Mouse (Mus musculus): ENCODE measurements around the gene Spic. TPM values are rescaled to one million over a fixed set of nuclear protein-coding genes. Genes with fewer than 3 reads are reported as not detected.
"Not testable (repeated sequence)": the region's sequence is repeated elsewhere in the genome, so short reads cannot be mapped to it uniquely, and the experiment has no call there.

Gene Spic
- polyA plus RNA-seq, 1 experiment from 2014 or later = 0.84 TPM

DNA sequence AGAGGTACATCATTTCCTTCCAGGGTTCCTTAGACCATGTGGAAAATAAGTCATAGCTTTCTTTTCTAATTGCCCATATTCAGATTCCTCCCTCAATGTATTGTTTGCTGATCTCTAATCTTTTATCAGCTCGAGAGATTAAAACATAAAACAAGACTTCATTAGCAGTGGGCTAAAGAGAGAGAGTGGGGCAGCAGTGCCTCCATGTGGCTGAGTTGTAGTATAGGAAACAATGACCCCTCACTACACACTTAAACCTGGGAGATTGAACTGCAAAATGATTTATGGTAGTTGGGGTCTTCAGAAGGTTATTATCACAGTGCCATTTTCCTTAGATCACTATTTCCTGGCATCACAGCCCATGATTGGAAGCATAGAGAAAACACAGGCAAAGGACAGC is 15.1 kb downstream of the Spic start:
- H3K4me3 ChIP-seq (ENCODE audit: low read length) = no peak overlapping the region
- 11% methylated on average over 1 of the region's 1 CpGs for WGBS
- no peak for ATAC-seq (ENCODE audit: low FRiP score, low TSS enrichment)

DNA sequence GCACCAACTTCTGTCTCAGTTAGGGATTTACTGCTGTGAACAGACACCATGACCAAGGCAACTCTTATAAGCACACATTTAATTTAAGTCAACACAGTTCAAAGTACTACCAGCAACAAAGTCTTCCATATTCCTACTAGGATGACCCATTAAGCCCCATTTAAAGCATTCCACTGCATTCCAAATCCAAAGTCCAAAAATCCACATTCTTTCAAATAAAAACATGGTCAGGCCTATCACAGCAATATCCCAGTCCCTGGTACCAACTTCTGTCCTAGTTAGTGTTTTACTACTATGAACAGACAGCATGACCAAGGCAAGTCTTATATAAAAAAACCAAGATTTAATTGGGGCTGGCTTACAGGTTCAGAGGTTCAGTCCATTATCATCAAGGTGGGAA is 21.0 kb downstream of the Spic start:
- H3K4me3 ChIP-seq (ENCODE audit: low read length); H3K9me3 ChIP-seq (ENCODE audit: low read length); ATAC-seq (ENCODE audit: low FRiP score, low TSS enrichment); H3K27me3 ChIP-seq (ENCODE audit: insufficient read depth, low read length); H3K4me2 ChIP-seq (replicated peaks; ENCODE audit: low read depth, low read length); H3K4me1 ChIP-seq (ENCODE audit: insufficient read depth, low read length); H3K36me3 ChIP-seq (ENCODE audit: insufficient read depth, low read length); H3K9ac ChIP-seq (replicated peaks; ENCODE audit: low read length); H3K27ac ChIP-seq (ENCODE audit: low read length): not testable (repeated sequence)

More for the DNA sequence above, 15.1 kb downstream of the Spic start:
- H3K27ac ChIP-seq (ENCODE audit: low read length) = no peak overlapping the region
- no peaks in the 10 kb centered on the region; the same call in 1 of the 2 replicates for H3K9me3 ChIP-seq (ENCODE audit: low read length)
- no peak overlapping the region for H3K9ac ChIP-seq (replicated peaks; ENCODE audit: low read length)
- no peaks in the 10 kb centered on the region for H3K36me3 ChIP-seq (ENCODE audit: insufficient read depth, low read length)
- H3K4me2 ChIP-seq (replicated peaks; ENCODE audit: low read depth, low read length) = no peak overlapping the region
- H3K27me3 ChIP-seq (ENCODE audit: insufficient read depth, low read length) = no peaks in the 10 kb centered on the region
- no peaks in the 10 kb centered on the region for H3K4me1 ChIP-seq (ENCODE audit: insufficient read depth, low read length)

- no peak for ATAC-seq (ENCODE audit: low FRiP score, low TSS enrichment)
- Histone ChIP-seq H3K27ac (ENCODE audit: low read length) (no peak overlapping the region), H3K27me3 (ENCODE audit: insufficient read depth, low read length) (no peaks in the 10 kb centered on the region), H3K4me2 (replicated peaks; ENCODE audit: low read depth, low read length) (no peak overlapping the region), H3K4me3 (ENCODE audit: low read length) (no peak overlapping the region), H3K36me3 (ENCODE audit: insufficient read depth, low read length) (no peaks in the 10 kb centered on the region), H3K4me1 (ENCODE audit: insufficient read depth, low read length) (no peaks in the 10 kb centered on the region), H3K9ac (replicated peaks; ENCODE audit: low read length) (no peak overlapping the region), H3K9me3 (ENCODE audit: low read length) (no peaks in the 10 kb centered on the region)
- WGBS = 77% methylated on average over 4 of the region's 4 CpGs
These were observed 25.9 kb downstream of the Spic start for GRCm38 (mm10) chr10:88658918-88659317.

- H3K9me3 ChIP-seq (ENCODE audit: low read length) = no peaks in the 10 kb centered on the region
- 5% methylated on average over 5 of the region's 5 CpGs for WGBS
- H3K36me3 ChIP-seq (ENCODE audit: insufficient read depth, low read length) = no peaks in the 10 kb centered on the region
- peaks cover 2% of the 10 kb centered on the region; the same call in 1 of the 2 replicates for H3K4me1 ChIP-seq (ENCODE audit: insufficient read depth, low read length)
- no peak overlapping the region for H3K9ac ChIP-seq (replicated peaks; ENCODE audit: low read length)
- no peak overlapping the region for H3K4me2 ChIP-seq (replicated peaks; ENCODE audit: low read depth, low read length)
- no peaks in the 10 kb centered on the region for H3K27me3 ChIP-seq (ENCODE audit: insufficient read depth, low read length)
- peak overlapping the region; percentile 56; the same call in 1 of the 2 replicates for H3K27ac ChIP-seq (ENCODE audit: low read length)
- H3K4me3 ChIP-seq (ENCODE audit: low read length) = no peak overlapping the region
- no peak; the same call in 1 of the 2 replicates for ATAC-seq (ENCODE audit: low FRiP score, low TSS enrichment)
These were observed 39.4 kb downstream of the Spic start for GRCm38 (mm10) chr10:88645448-88645847.

DNA sequence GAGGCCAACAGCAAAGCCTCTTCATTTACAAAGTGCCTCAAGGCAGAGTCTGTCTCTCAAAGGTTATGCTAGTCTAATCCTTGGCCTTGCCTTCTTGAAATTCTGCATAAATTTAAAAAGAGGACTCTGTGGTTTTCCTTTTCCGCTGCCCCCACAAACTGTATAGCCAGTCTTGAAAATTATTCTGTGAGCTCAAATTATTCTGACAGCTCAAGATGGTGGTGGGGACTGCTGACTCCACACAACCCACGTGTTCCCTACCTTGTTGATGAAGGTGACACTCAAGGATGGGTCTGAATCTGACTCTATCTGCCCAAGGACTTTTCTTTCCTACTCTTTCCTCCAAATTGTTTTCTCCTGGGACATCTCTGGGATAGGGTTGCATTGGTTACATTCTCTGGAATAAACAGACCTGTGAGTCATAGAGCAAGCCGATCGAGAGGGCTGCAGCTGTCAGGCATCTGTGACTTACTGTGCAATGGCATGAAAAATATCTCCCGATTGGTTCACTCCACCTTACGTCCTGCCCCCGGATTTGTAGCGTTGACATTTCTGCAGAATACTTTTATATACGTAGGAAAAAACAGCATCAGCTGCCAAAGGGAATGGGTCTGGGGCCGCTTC is 53.4 kb downstream of the Spic start:
- Histone ChIP-seq H3K36me3 (ENCODE audit: insufficient read depth, low read length) (no peaks in the 10 kb centered on the region), H3K4me3 (ENCODE audit: low read length) (no peak overlapping the region), H3K9me3 (ENCODE audit: low read length) (no peaks in the 10 kb centered on the region), H3K9ac (replicated peaks; ENCODE audit: low read length) (no peak overlapping the region), H3K4me1 (ENCODE audit: insufficient read depth, low read length) (no peaks in the 10 kb centered on the region), H3K27me3 (ENCODE audit: insufficient read depth, low read length) (no peaks in the 10 kb centered on the region), H3K27ac (ENCODE audit: low read length) (no peak overlapping the region), H3K4me2 (replicated peaks; ENCODE audit: low read depth, low read length) (no peak overlapping the region)
- 58% methylated on average over 10 of the region's 10 CpGs for WGBS
- no peak for ATAC-seq (ENCODE audit: low FRiP score, low TSS enrichment)

DNA sequence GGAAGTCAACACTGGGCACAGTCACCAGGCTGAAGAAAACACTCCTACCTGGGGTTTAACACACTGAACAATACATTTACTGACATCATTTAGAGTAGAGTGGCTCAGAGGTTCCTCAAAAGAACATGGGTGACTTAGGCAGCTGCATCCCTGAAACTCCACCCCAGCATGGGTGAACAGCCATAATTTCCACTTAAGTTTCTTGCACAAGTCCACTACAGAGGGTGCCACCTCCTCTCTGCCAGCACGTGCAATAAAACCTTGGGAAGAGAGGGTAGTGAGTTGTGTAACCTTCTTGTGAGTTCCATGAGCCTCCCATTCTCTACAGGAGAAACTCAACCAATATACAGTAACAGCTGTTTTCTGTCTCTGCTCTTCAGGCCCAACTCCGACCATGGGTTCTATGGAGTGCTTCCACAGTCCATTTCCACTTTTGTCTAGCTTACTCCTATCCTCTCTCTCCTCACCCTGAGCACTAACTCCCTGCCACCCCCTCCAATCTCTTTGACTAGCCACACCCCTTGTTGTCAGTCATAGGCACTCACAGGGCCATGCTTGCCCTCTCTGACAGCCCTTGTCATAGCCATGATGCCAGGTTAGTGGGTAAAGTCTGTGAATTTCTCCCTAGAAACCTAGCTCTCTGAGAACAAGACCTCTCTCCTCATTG is 54.0 kb downstream of the Spic start:
- no peak for ATAC-seq (ENCODE audit: low FRiP score, low TSS enrichment)
- H3K4me3 ChIP-seq (ENCODE audit: low read length) = no peak overlapping the region
- H3K4me2 ChIP-seq (replicated peaks; ENCODE audit: low read depth, low read length) = no peak overlapping the region
- H3K36me3 ChIP-seq (ENCODE audit: insufficient read depth, low read length) = no peaks in the 10 kb centered on the region
- H3K9me3 ChIP-seq (ENCODE audit: low read length) = no peaks in the 10 kb centered on the region
- H3K4me1 ChIP-seq (ENCODE audit: insufficient read depth, low read length) = no peaks in the 10 kb centered on the region
- H3K27ac ChIP-seq (ENCODE audit: low read length) = no peak overlapping the region
- 81% methylated on average over 2 of the region's 2 CpGs for WGBS
- H3K9ac ChIP-seq (replicated peaks; ENCODE audit: low read length) = no peak overlapping the region
- no peaks in the 10 kb centered on the region for H3K27me3 ChIP-seq (ENCODE audit: insufficient read depth, low read length)

GRCm38 (mm10) chr10:88627052-88627451 is 57.8 kb downstream of the Spic start:
- WGBS = 63% methylated on average over 4 of the region's 4 CpGs
- Histone ChIP-seq H3K4me1 (ENCODE audit: insufficient read depth, low read length) (no peaks in the 10 kb centered on the region), H3K9ac (replicated peaks; ENCODE audit: low read length) (no peak overlapping the region), H3K4me3 (ENCODE audit: low read length) (no peak overlapping the region), H3K36me3 (ENCODE audit: insufficient read depth, low read length) (no peaks in the 10 kb centered on the region), H3K27ac (ENCODE audit: low read length) (no peak overlapping the region), H3K27me3 (ENCODE audit: insufficient read depth, low read length) (no peaks in the 10 kb centered on the region), H3K4me2 (replicated peaks; ENCODE audit: low read depth, low read length) (no peak overlapping the region), H3K9me3 (ENCODE audit: low read length) (no peaks in the 10 kb centered on the region)
- ATAC-seq (ENCODE audit: low FRiP score, low TSS enrichment) = no peak

DNA sequence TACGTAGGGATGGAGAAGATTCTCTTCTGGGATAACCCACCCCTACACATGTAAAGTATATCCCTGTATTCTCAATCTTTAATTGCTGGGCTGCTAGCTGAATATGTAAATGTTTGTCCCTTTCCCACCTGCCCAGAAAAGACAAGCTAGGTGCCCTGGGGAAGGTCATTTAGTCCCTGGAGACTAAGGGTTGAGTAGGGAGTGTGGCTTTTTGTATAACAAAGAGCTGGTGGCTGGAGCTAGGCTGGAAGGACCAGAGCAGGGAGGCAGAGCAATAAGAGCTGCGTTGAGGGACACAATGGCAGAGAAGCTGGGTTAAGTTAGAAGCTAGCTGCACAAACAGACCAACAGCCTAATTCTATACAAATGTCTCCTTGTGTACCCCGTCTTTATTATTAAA is 58.6 kb downstream of the Spic start:
- ATAC-seq (ENCODE audit: low FRiP score, low TSS enrichment) = no peak

More for the DNA sequence above, 58.6 kb downstream of the Spic start:
- Histone ChIP-seq H3K9ac (replicated peaks; ENCODE audit: low read length) (no peak overlapping the region), H3K9me3 (ENCODE audit: low read length) (no peaks in the 10 kb centered on the region), H3K27me3 (ENCODE audit: insufficient read depth, low read length) (no peaks in the 10 kb centered on the region), H3K4me2 (replicated peaks; ENCODE audit: low read depth, low read length) (no peak overlapping the region), H3K27ac (ENCODE audit: low read length) (no peak overlapping the region), H3K4me1 (ENCODE audit: insufficient read depth, low read length) (no peaks in the 10 kb centered on the region), H3K4me3 (ENCODE audit: low read length) (no peak overlapping the region), H3K36me3 (ENCODE audit: insufficient read depth, low read length) (no peaks in the 10 kb centered on the region)
- WGBS = 72% methylated on average over 3 of the region's 3 CpGs
